Mouse (Mus musculus) C2C12 (cell line): Measurements from ENCODE around the gene Cpne8. TPM values are rescaled to one million over a fixed set of nuclear protein-coding genes. Genes with fewer than 3 reads are reported as not detected.

Source experiments
- H3K27me3 ChIP-seq: one replicate; pipeline ENCODE4 v1.6.1; 2011; ENCODE audit not compliant: control insufficient read depth, insufficient read depth, insufficient read length
- H3K36me3 ChIP-seq: one replicate; pipeline ENCODE4 v1.6.1; 2011; ENCODE audit not compliant: control insufficient read depth, insufficient read depth
- H3K4me3 ChIP-seq: one replicate; pipeline ENCODE4 v1.5.1; 2011; ENCODE audit warnings: mild to moderate bottlenecking, control low read depth; ENCODE audit not compliant: poor library complexity, insufficient read depth, severe bottlenecking
- H3K79me2 ChIP-seq: one replicate; pipeline ENCODE4 v1.6.1; 2011; ENCODE audit not compliant: control insufficient read depth, insufficient read depth
- H3K79me3 ChIP-seq: one replicate; pipeline ENCODE4 v1.6.1; 2011; ENCODE audit warnings: low read depth, control low read depth
- H3ac ChIP-seq: one replicate; pipeline ENCODE3; 2011; ENCODE audit warnings: low read depth; ENCODE audit not compliant: control insufficient read depth, insufficient read length
- CEBPB ChIP-seq: IDR thresholded peaks from one replicate; pipeline ENCODE4 v1.6.1; 2011; ENCODE audit warnings: low read depth, mild to moderate bottlenecking, control low read depth, moderate library complexity
- CTCF ChIP-seq: IDR thresholded peaks from one replicate; pipeline ENCODE4 v1.5.1; 2011; ENCODE audit not compliant: control insufficient read depth, insufficient read depth, insufficient read length
- FOSL1 ChIP-seq: IDR thresholded peaks from one replicate; pipeline ENCODE4 v1.8.0; 2011; ENCODE audit warnings: mild to moderate bottlenecking, low read length; ENCODE audit not compliant: poor library complexity, insufficient read depth, severe bottlenecking
- MAX ChIP-seq: IDR thresholded peaks from one replicate; pipeline ENCODE4 v1.6.1; 2011; ENCODE audit warnings: mild to moderate bottlenecking, control low read depth
- MYOD1 ChIP-seq: IDR thresholded peaks from one replicate; pipeline ENCODE4 v1.6.1; 2011; ENCODE audit warnings: low read depth; ENCODE audit not compliant: control insufficient read depth, insufficient read length
- MYOG ChIP-seq: IDR thresholded peaks from one replicate; pipeline ENCODE4 v1.6.1; 2011; ENCODE audit not compliant: control insufficient read depth, insufficient read length; ENCODE audit errors: extremely low read depth
- USF1 ChIP-seq: IDR thresholded peaks from one replicate; pipeline ENCODE4 v1.6.1; 2011; ENCODE audit warnings: low read depth, mild to moderate bottlenecking, control low read depth, moderate library complexity
- polyA plus RNA-seq: library from polyadenylated mRNA; unstranded; fragments of >200 nt; fragmentation: generic; extraction: Trizol; gene quantifications from one replicate; pipeline ENCODE4 v1.2.1, GENCODE M21; 2012; ENCODE audit warnings: missing spikeins

The Cpne8 gene
- polyA plus RNA-seq, 1 experiment, result 5.4 TPM

- Histone ChIP-seq H3K36me3 (no peaks in the 10 kb centered on the region), H3K79me2 (no peaks in the 10 kb centered on the region), H3K27me3 (no peaks in the 10 kb centered on the region), H3K79me3 (no peaks in the 10 kb centered on the region), H3ac (no peak overlapping the region), H3K4me3 (no peak overlapping the region)
- TF ChIP-seq CTCF (no peak), FOSL1 (no peak), MYOG (no peak), CEBPB (no peak)
Measured at GRCm38 (mm10) chr15:90577402-90577801, 101.8 kb downstream of the Cpne8 start.

DNA sequence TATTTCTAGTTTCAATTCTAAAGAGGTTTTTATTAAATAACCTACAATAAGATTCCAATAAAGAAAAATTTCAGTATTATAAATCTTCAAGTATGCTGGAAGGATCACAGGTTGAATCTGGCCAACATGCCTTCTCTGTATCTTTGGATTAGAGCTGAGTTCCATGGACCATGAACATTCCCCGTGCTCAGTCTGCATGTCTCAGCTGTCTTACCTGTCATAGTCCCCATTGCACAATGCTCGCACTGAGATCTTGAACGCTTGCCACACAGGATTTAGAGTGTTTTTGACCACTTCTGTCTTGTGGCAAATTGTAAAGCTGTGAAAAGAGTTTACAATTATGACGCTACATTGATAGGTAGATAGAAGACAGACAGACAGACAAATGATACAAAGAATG lies 110.0 kb downstream of the Cpne8 start:
- H3ac ChIP-seq, result no peak overlapping the region
- H3K27me3 ChIP-seq, result no peaks in the 10 kb centered on the region
- H3K79me2 ChIP-seq, result no peaks in the 10 kb centered on the region
- TF ChIP-seq MYOG (no peak), USF1 (no peak), MAX (no peak), CTCF (no peak), MYOD1 (no peak), FOSL1 (no peak), CEBPB (no peak)
- no peaks in the 10 kb centered on the region for H3K79me3 ChIP-seq
- no peak overlapping the region for H3K4me3 ChIP-seq
- H3K36me3 ChIP-seq, result no peaks in the 10 kb centered on the region

DNA sequence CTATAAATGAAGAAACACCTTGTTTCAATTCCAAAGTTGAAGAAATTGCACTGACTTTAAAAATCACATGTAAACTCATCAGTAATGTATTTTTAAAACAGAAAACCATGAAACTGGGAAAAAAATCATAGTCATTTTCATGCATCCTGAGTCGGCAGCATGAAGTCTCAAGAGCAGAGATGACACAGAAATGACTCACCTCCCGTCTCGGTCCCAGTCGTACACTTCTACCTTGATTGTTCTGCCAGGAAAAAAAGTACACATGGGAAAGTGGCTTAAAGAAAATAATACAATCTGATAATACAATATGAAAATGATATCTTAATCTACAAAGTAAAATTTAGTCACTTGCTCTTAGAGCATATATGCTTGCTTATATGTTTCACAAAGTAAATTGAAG lies 111.2 kb downstream of the Cpne8 start:
- Histone ChIP-seq H3K4me3 (no peak overlapping the region), H3K79me2 (no peaks in the 10 kb centered on the region), H3ac (no peak overlapping the region), H3K27me3 (no peaks in the 10 kb centered on the region), H3K79me3 (no peaks in the 10 kb centered on the region), H3K36me3 (no peaks in the 10 kb centered on the region)
- TF ChIP-seq MAX (peak; percentile 31), MYOD1 (no peak), FOSL1 (peak; percentile 63), USF1 (no peak)

DNA sequence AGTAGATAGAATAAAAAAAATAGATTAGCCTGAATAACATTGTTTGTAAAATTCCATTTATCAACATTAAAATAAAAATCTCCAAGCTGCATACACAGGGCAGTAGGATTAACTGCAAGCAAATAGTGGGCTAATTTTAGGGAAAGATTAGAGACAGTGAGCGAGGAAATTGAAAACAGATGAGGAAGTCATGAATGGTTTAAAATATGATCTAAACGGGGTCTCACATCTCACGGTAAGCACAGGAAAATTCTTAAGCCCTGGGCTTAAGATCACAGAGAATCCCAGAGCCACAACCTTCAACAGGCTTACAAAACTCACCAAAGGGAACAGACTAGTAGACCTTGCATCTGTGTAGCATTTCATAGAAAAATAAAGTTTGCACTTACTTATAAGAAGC lies 115.2 kb downstream of the Cpne8 start:
- TF ChIP-seq MYOD1, result no peak
- TF ChIP-seq FOSL1, result no peak
- H3K36me3 ChIP-seq, result no peaks in the 10 kb centered on the region

GRCm38 (mm10) chr15:90561613-90562012 lies 117.6 kb downstream of the Cpne8 start:
- Histone ChIP-seq H3ac (no peak overlapping the region), H3K79me2 (no peaks in the 10 kb centered on the region), H3K36me3 (no peaks in the 10 kb centered on the region), H3K4me3 (no peak overlapping the region), H3K79me3 (no peaks in the 10 kb centered on the region), H3K27me3 (no peaks in the 10 kb centered on the region)
- TF ChIP-seq USF1, result no peak
- no peak for TF ChIP-seq CTCF
- TF ChIP-seq CEBPB, result no peak
- TF ChIP-seq MYOD1, result no peak
- TF ChIP-seq MAX, result no peak
- TF ChIP-seq FOSL1, result no peak
- TF ChIP-seq MYOG, result no peak

More for the DNA sequence above, 115.2 kb downstream of the Cpne8 start:
- Histone ChIP-seq H3K79me3 (no peaks in the 10 kb centered on the region), H3K27me3 (no peaks in the 10 kb centered on the region), H3K79me2 (no peaks in the 10 kb centered on the region), H3ac (no peak overlapping the region), H3K4me3 (no peak overlapping the region)

- Histone ChIP-seq H3K36me3 (no peaks in the 10 kb centered on the region), H3K79me2 (no peaks in the 10 kb centered on the region), H3ac (no peak overlapping the region), H3K4me3 (no peak overlapping the region), H3K79me3 (no peaks in the 10 kb centered on the region), H3K27me3 (no peaks in the 10 kb centered on the region)
- TF ChIP-seq MYOD1, result no peak
- TF ChIP-seq CEBPB, result peak; percentile 86
Measured at GRCm38 (mm10) chr15:90548589-90548988, 130.6 kb downstream of the Cpne8 start.

GRCm38 (mm10) chr15:90543447-90543846 lies 135.8 kb downstream of the Cpne8 start:
- Histone ChIP-seq H3K79me3 (no peaks in the 10 kb centered on the region), H3K27me3 (no peaks in the 10 kb centered on the region), H3ac (no peak overlapping the region), H3K4me3 (no peak overlapping the region), H3K79me2 (no peaks in the 10 kb centered on the region), H3K36me3 (no peaks in the 10 kb centered on the region)
- no peak for TF ChIP-seq CEBPB
- TF ChIP-seq USF1, result no peak
- no peak for TF ChIP-seq CTCF
- TF ChIP-seq MYOG, result no peak
- TF ChIP-seq FOSL1, result no peak
